Mouse (Mus musculus) adrenal gland, adult 2 months (tissue): Measurements from ENCODE around the gene Igf2. TPM values are rescaled to one million over a fixed set of nuclear protein-coding genes. Genes with fewer than 3 reads are reported as not detected.

Experiments
- DNase-seq: peaks from one replicate; pipeline ENCODE4 v3.0.0; 2021
- long read RNA-seq: library from polyadenylated mRNA; stranded (forward); transcript quantifications from one replicate; pipeline ENCODE4 v2.0.0, GENCODE M21; 2021
- polyA plus RNA-seq: library from polyadenylated mRNA; depleted of rRNA; stranded (reverse); fragments of >200 nt; gene quantifications from 2 replicates; pipeline ENCODE4 v1.2.3, GENCODE M21; 2012; rRNA removed
- total RNA-seq, 2 experiments: library from RNA; stranded (reverse); gene quantifications; 2 replicates each; pipeline ENCODE4 v1.2.3; 2021

The Igf2 gene
- total RNA-seq: 10 to 100 TPM in 1 of 2 experiments, 1 to 10 TPM in 1; 8.6 to 13.1 TPM
- polyA plus RNA-seq: 22.4 and 32.0 TPM in 2 replicates
- long read RNA-seq: 0 reads

DNA sequence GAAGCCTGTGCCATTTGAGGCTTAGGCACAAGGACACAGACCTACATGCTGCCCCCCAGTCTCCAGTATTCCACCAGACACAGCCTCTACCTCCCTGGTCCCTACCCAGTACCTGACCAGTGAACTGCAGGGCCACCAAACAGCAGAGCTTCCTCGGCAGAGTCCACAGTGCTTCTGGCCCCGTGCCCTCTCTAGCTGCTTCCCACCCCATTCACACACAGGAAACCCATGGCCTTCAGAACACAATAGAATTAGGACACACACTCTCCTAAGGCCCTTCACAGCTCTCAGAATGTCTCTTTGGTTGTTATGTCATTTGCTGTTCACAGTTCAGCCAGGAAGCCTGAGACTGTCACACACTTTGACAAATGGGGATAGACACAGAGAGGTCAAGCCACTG is at the start of gene Igf2:
TSS of gene Igf2 (minus strand) at position 158 of the 400 bp plus-strand sequence.
- DNase-seq: no peak

GRCm38 (mm10) chr7:142714783-142715498 is 48.3 kb upstream of the Igf2 start:
- DNase-seq: peak; percentile 29

DNA sequence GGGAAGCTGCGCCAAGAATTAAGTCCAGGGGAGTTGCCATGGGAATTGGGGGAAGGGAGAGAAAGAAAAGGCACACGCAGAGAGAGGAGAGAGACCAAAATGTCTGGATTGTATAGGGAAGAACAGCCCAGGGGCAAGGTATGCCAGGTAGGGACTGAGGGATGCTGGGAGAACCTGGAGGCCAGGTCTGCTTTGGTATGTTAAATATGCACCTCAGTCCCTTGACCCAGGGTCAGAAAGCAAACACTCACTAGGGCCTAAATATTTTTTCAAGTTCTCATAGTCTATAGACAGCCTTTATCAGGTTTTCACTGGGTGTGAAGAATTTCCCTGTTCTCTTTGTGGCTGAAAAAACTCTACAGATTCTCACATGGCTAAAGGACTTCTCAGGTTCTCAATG is 40.3 kb upstream of the Igf2 start:
- DNase-seq: no peak

DNA sequence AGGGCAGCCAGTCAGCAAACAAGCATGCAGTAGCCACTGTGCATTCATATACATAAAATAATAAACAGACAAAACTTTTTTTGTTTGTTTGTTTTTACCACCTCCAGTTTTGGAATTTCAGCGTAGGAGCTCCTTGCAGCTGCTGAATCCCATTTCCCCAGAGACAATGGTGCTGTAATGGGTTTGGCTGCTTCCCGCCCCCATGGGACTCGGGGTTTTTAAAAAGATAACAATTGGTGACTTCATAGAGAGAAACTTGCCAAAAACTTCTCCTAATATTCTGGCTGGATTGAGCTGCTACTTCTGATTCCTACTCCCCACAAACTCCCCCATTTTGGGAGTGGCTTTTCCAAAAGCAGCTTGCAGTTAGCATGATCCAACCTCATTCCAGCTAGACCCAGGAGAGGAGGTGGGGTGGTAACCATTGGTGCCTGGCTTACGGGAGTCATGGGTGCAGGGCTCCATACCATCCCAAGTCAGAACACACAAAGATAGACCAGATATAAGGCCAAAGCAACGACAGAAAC is 32.8 kb upstream of the Igf2 start:
- no peak for DNase-seq

DNA sequence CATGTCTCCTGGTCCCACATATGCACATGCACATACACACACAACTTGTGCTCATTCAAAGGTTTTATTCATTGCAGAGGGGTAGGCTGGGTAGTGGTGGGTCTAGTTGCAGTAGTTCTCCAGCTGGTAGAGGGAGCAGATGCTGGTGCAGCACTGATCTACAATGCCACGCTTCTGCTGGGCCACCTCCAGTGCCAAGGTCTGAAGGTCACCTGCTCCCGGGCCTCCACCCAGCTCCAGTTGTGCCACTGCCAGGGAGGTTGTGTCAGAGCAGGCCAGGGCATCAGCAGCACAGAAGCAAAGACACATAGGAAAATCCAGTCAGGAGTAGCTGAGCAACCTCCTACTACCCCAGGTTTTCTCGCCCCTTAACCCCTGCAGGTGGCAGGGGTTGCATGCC is 12.0 kb upstream of the Igf2 start:
- DNase-seq: peak; percentile 85

GRCm38 (mm10) chr7:142675644-142676043 is 9.0 kb upstream of the Igf2 start:
- DNase-seq: peak; percentile 51

DNA sequence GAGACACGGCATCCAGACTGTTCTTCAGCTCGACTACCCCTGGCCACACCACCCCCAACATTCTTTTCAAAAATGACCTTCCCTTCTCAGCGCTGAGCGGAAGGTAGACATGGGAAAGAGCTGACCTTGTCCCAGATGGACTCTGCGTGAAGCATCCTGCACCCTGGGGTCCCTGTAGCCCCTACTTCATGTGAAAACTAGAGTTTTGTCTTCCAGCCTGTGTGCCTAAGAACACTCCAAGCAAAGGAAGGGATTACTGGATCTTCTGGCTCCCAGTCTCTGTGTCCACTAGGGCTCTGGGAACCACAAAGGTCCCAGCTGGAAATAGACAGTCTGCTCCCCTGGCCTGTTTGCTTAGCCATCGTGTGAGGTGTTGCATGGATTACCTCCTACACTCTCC is 8.5 kb upstream of the Igf2 start:
- DNase-seq: no peak

DNA sequence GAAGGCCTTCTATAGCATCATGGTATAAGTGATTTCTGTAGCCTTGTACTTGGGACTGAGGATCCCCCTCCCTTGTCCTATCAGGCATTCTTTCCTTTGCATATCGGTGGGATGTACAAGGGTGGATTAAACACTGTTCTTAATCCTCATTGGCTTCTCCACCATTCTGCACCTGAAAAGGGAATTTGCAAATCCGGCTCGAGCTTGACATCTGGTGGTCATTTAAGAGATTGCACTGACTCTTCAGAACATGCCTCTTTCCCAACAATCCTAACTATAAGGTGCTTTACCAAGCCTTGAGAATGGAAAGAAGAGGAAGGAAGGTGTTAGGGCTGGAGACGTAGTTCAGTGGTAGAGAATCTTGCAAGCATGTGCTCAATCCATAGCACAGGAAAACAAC is 5.5 kb upstream of the Igf2 start:
- DNase-seq: no peak

- DNase-seq: no peak
These were observed 4.5 kb upstream of the Igf2 start for GRCm38 (mm10) chr7:142671067-142671466.

DNA sequence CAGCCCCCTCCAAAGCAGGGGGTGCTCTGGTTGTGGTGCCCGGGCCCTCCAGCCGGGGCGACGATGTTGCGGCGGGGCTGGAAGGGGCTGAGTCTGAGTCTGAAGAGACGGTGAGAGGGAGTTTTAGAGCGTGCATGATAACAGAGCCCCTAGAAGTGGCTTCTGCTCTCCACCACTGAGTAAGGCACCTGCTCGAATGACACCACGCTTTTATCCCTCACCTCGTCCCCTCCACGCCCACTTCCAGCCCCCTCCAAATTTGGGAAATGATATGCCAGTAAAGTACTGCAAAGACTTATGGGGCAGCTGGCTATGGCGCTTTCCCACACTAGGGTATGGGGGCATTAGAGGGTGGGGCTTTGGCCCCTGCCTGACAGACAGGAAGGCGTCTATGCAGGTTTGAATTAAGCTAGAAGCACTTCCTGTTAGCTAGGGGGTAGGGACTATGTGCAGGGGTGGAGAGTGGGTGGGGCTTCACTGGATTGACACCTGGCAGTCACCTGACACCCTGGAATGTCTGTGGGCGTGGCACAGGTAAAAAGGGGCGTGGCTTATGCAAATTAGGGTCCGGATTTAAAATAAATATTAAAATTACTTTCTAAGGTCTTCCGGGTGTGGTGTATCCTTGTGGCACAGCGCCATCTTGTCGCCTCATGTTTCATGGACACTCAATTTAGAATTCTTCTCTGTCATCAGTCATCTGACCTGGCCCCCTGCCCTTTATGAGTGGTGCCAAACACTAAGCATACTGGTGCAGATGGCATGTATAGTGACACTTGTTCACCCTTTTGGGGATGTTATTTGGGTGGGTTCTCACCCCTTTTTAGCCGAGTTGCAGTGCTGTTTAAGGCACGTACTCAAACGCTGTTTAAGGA is 3.4 kb upstream of the Igf2 start, which contains the start of gene Gm49394:
TSS of gene Gm49394 (minus strand) at position 192 of the 875 bp plus-strand sequence.
- no peak for DNase-seq

GRCm38 (mm10) chr7:142668328-142668727 is 1.7 kb upstream of the Igf2 start:
- DNase-seq: no peak

DNA sequence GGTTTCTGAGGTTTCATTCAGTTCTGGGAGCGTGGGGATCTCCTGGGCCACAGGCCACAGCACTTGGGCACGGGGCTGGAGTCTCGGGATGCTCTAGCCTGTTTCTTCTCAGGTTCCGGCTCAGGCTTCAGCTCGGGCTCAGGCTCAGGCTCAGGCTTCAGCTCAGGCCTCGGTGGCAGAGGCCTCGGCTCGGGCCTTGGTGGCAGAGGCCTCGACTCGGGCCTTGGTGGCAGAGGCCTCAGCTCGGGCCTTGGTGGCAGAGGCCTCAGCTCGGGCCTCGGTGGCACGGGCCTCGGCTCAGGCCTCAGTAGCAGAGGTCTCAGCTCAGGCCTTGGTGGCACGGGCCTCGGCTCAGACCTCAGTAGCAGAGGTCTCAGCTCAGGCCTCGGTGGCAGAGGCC is 905 bp upstream of the Igf2 start:
- DNase-seq: no peak

DNA sequence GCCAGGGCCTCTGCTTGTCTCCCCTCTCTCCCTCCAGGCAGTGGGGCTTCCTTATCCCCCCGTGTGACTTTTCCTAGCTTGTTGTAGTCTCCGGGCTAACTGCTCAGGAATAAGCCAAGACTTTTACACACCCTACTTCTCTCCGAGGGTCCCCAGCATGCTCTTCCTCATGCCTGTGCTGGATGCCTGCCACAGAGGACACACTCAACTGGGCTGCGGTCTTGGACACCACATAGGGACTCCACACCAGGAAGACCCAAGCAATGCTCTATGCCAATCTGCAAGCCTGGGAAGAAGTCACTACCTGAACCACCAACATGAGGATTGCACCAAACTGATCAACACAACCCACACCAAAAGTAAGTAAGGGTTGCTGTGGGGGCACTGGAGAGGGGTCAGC is 507 bp downstream of the Igf2 start:
- no peak for DNase-seq

DNA sequence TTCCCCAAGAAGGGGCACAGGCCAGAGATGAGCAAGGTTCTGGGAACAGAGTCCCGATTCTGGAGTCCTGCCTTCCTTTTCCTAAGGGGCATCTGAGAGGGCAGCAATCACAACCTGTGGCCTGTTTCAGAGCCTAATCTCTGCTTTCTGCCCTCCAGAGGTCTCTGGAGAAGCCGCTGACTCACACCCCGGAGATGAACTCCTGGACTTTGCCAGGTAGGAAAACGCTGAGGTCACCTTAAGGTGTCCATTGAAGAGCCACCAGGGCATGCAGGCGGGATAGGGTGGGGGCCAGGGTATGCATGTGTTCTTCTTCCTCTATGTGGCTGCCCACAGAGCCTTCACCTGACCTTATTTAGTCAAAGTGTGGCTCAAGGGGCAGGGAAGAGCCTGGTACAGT is 1.3 kb downstream of the Igf2 start:
- no peak for DNase-seq

- no peak for DNase-seq
These were observed 2.1 kb downstream of the Igf2 start for GRCm38 (mm10) chr7:142664465-142665029.

GRCm38 (mm10) chr7:142663931-142664421 is 2.6 kb downstream of the Igf2 start:
- DNase-seq: no peak

- no peak for DNase-seq
These were observed 3.5 kb downstream of the Igf2 start for GRCm38 (mm10) chr7:142663151-142663550.

DNA sequence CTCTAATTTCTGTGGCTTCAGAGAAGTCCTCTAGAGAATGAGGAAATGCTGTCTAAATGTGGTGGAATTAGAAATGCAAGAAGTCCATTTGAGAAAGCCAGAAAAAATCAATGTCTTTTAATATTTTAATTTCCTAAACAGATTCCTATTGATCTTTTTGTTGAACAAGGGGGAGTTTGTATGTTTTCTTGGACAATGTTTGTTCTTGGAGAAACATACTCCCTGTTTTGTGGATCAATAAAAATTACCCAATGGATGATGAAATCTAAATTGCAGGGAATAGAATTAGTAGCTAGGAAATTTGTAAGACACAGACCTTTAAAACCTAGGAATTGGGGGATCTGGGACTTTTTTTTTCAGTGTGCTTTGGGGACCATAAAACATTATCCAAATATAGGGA is 4.8 kb downstream of the Igf2 start:
- no peak for DNase-seq

DNA sequence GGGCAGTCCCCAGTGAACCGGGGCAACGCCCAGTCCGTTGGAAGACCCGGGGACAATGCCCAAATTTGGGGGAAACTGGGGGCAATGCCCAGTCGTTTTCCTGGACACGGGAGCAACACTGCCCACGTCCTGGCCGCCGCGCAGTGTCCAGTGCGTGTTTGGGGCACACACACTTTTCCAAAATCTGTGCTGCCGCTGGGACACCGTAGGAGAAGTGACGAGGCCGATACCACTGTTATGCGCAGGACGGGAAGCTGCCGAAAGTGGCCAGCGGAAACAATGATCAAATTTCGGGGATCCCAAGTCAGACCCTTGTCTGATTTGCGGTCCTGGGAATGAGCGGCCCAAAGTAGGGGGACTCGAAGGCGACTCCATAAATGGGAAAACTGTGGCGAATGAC is 5.6 kb downstream of the Igf2 start:
- no peak for DNase-seq

- no peak for DNase-seq
These were observed 6.0 kb downstream of the Igf2 start for GRCm38 (mm10) chr7:142660651-142660945.

GRCm38 (mm10) chr7:142659767-142660650 is 6.6 kb downstream of the Igf2 start:
- DNase-seq: no peak
